Mouse (Mus musculus) heart, embryonic 16.5 days (tissue): ENCODE measurements around the gene Noc4l. TPM values are rescaled to one million over a fixed set of nuclear protein-coding genes. Genes with fewer than 3 reads are reported as not detected.

ENCODE experiments used
- ATAC-seq: fragments of 200-750 bp; cut with Nextera tagmentation; replicated peaks from 2 replicates; pipeline ENCODE4 v1.8.0; 2017; ENCODE audit warnings: moderate number of reproducible peaks; ENCODE audit not compliant: insufficient read depth, low FRiP score; ENCODE audit errors: extremely low read depth
- H3K27ac ChIP-seq: fragments of 300-500 bp; sonication (generic); 2 replicates; pipeline ENCODE4 v1.5.1; 2014; ENCODE audit warnings: mild to moderate bottlenecking, low read length, control low read depth, moderate library complexity
- H3K27me3 ChIP-seq: fragments of 300-500 bp; sonication (generic); 2 replicates; pipeline ENCODE4 v1.6.1; 2014; ENCODE audit warnings: low read length, mixed read lengths; ENCODE audit not compliant: control insufficient read depth, insufficient read depth
- H3K36me3 ChIP-seq: fragments of 300-500 bp; sonication (generic); 2 replicates; pipeline ENCODE4 v1.6.1; 2014; ENCODE audit not compliant: control insufficient read depth, insufficient read depth
- H3K4me1 ChIP-seq: fragments of 300-500 bp; sonication (generic); 2 replicates; pipeline ENCODE4 v1.6.1; 2014; ENCODE audit warnings: low read length, mixed read lengths; ENCODE audit not compliant: control insufficient read depth, insufficient read depth
- H3K4me2 ChIP-seq: fragments of 300-500 bp; sonication (generic); 2 replicates; pipeline ENCODE4 v1.6.1; 2014; ENCODE audit warnings: low read depth, mild to moderate bottlenecking, control low read depth, low read length
- H3K4me3 ChIP-seq: fragments of 300-500 bp; sonication (generic); 2 replicates; pipeline ENCODE4 v1.5.1; 2014; ENCODE audit warnings: mild to moderate bottlenecking, control low read depth, low read length
- H3K9ac ChIP-seq: fragments of 300-500 bp; sonication (generic); 2 replicates; pipeline ENCODE4 v1.6.1; 2014; ENCODE audit warnings: low read length, control low read depth
- H3K9me3 ChIP-seq: fragments of 300-500 bp; sonication (generic); replicated peaks from 2 replicates; pipeline ENCODE4 v1.6.1; 2016; ENCODE audit warnings: low read length; ENCODE audit not compliant: control insufficient read depth
- WGBS: fragments of 180-500 bp; shearing (Covaris S2); extraction: QIAGEN DNeasy Blood & Tissue Kit; methylation state at CpG from one replicate; pipeline ENCODE4 v1.1.7; 2014; 5-methylcytosine and 5-hydroxymethylcytosine counted together
- microRNA-seq: library from miRNA; unstranded; fragments of <30 nt; microRNA quantifications from one replicate; pipeline ENCODE4, GENCODE M21; 2017
- polyA plus RNA-seq: library from polyadenylated mRNA; unstranded; fragments of >200 nt; fragmentation: Nextera tagmentation; extraction: Ambion mirVana; gene quantifications from 2 replicates; pipeline ENCODE4 v1.2.1, GENCODE M21; 2015

The Noc4l gene
- polyA plus RNA-seq, 1 experiment from 2014 or later: 36.2 TPM

- Histone ChIP-seq H3K9ac (no peak overlapping the region), H3K4me3 (no peak overlapping the region), H3K9me3 (no peaks in the 10 kb centered on the region), H3K36me3 (no peaks in the 10 kb centered on the region), H3K4me1 (no peaks in the 10 kb centered on the region), H3K4me2 (no peak overlapping the region), H3K27me3 (0 out of 2 replicates have a peak, but pooled peaks cover 3% of the 10 kb centered on the region), H3K27ac (no peak overlapping the region)
- 75% methylated on average over 7 of the region's 7 CpGs for WGBS
- no peak for ATAC-seq
These were observed 50.1 kb downstream of the Noc4l start for GRCm38 (mm10) chr5:110603016-110603685.

Small RNAs within 50 kb of the gene (microRNA-seq; reads per million reads assigned to microRNA genes)
- gene Mir7026: 0.79 reads per million

Other genes with a start within 250 kb of the Noc4l start
- gene Fbrsl1, start 204.9 kb downstream of the Noc4l start, polyA plus RNA-seq: 4.6 and 6.7 TPM in 2 replicates
- gene Galnt9, start 109.1 kb downstream of the Noc4l start, polyA plus RNA-seq: 0.07 and 0.13 TPM in 2 replicates
- 13.9 and 14.8 TPM in 2 replicates for gene Ddx51, start within 50 bp of the Noc4l start, polyA plus RNA-seq
- 26.0 and 28.9 TPM in 2 replicates for gene Ep400, start 117.3 kb upstream of the Noc4l start, polyA plus RNA-seq
- 31.3 and 33.9 TPM in 2 replicates for gene Pus1, start 127.2 kb upstream of the Noc4l start, polyA plus RNA-seq
- 10.0 and 13.1 TPM in 2 replicates for gene Ulk1, start 156.7 kb upstream of the Noc4l start, polyA plus RNA-seq
- 22.5 and 23.1 TPM in 2 replicates for gene Hscb, start 186.4 kb upstream of the Noc4l start, polyA plus RNA-seq
- gene Chek2, start 186.6 kb upstream of the Noc4l start, polyA plus RNA-seq: 17.1 and 19.0 TPM in 2 replicates
- 5.7 and 5.8 TPM in 2 replicates for gene Ttc28, start 226.4 kb upstream of the Noc4l start, polyA plus RNA-seq